Mouse (Mus musculus) intestine, embryonic 16.5 days (tissue): Measurements from ENCODE around the gene Cdh4. TPM values are rescaled to one million over a fixed set of nuclear protein-coding genes. Genes with fewer than 3 reads are reported as not detected.

ENCODE experiments used
- ATAC-seq: fragments of 200-750 bp; cut with Nextera tagmentation; 2 replicates; pipeline ENCODE4 v1.8.0; 2017; ENCODE audit warnings: moderate TSS enrichment, moderate library complexity
- H3K27ac ChIP-seq: fragments of 300-500 bp; sonication (generic); 2 replicates; pipeline ENCODE4 v1.5.1; 2014; ENCODE audit warnings: mild to moderate bottlenecking, low read length
- H3K27me3 ChIP-seq: fragments of 300-500 bp; sonication (generic); replicated peaks from 2 replicates; pipeline ENCODE4 v1.6.1; 2014; ENCODE audit warnings: low read length, control low read depth, mixed read lengths; ENCODE audit not compliant: control insufficient read depth, insufficient read depth
- H3K36me3 ChIP-seq: fragments of 300-500 bp; sonication (generic); 2 replicates; pipeline ENCODE4 v1.6.1; 2014; ENCODE audit warnings: low read length, control low read depth; ENCODE audit not compliant: control insufficient read depth, insufficient read depth
- H3K4me1 ChIP-seq: fragments of 300-500 bp; sonication (generic); 2 replicates; pipeline ENCODE4 v1.6.1; 2014; ENCODE audit warnings: low read length, control low read depth, mixed read lengths; ENCODE audit not compliant: control insufficient read depth, insufficient read depth
- H3K4me2 ChIP-seq: fragments of 300-500 bp; sonication (generic); 2 replicates; pipeline ENCODE4 v1.6.1; 2014; ENCODE audit warnings: low read depth, low read length, control low read depth
- H3K4me3 ChIP-seq: fragments of 300-500 bp; sonication (generic); 2 replicates; pipeline ENCODE4 v1.5.1; 2014; ENCODE audit warnings: mild to moderate bottlenecking, low read length
- H3K9ac ChIP-seq: fragments of 300-500 bp; sonication (generic); 2 replicates; pipeline ENCODE4 v1.6.1; 2014; ENCODE audit warnings: low read depth, low read length
- H3K9me3 ChIP-seq: fragments of 300-500 bp; sonication (generic); 2 replicates; pipeline ENCODE4 v1.6.1; 2016; ENCODE audit warnings: low read length, control low read depth; ENCODE audit not compliant: control insufficient read depth
- WGBS: fragments of 180-500 bp; shearing (Covaris S2); extraction: QIAGEN DNeasy Blood & Tissue Kit; methylation state at CpG from one replicate; pipeline ENCODE4 v1.1.7; 2014; 5-methylcytosine and 5-hydroxymethylcytosine counted together
- polyA plus RNA-seq: library from polyadenylated mRNA; unstranded; fragments of >200 nt; fragmentation: Nextera tagmentation; extraction: Ambion mirVana; gene quantifications from 2 replicates; pipeline ENCODE4 v1.2.1, GENCODE M21; 2015

Cdh4 gene
- polyA plus RNA-seq, 1 experiment from 2014 or later = 2.2 TPM

GRCm38 (mm10) chr2:179775999-179776705 is 333.9 kb downstream of the Cdh4 start:
- no peak overlapping the region for H3K4me3 ChIP-seq
- H3K4me1 ChIP-seq = 0 out of 2 replicates have a peak, but pooled peaks cover 2% of the 10 kb centered on the region
- 84% methylated on average over 10 of the region's 10 CpGs for WGBS

GRCm38 (mm10) chr2:179779266-179779665 is 337.0 kb downstream of the Cdh4 start:
- Histone ChIP-seq H3K4me3 (no peak overlapping the region), H3K9ac (no peak overlapping the region), H3K36me3 (no peaks in the 10 kb centered on the region), H3K4me1 (0 out of 2 replicates have a peak, but pooled peaks cover 2% of the 10 kb centered on the region), H3K4me2 (no peak overlapping the region), H3K27ac (no peak overlapping the region), H3K27me3 (no peaks in the 10 kb centered on the region), H3K9me3 (no peaks in the 10 kb centered on the region)
- WGBS = 70% methylated on average over 9 of the region's 9 CpGs
- no peak for ATAC-seq

More at GRCm38 (mm10) chr2:179775999-179776705, 333.9 kb downstream of the Cdh4 start:
- Histone ChIP-seq H3K27me3 (no peaks in the 10 kb centered on the region), H3K27ac (no peak overlapping the region), H3K36me3 (no peaks in the 10 kb centered on the region), H3K9ac (no peak overlapping the region), H3K9me3 (no peaks in the 10 kb centered on the region), H3K4me2 (no peak overlapping the region)
- no peak for ATAC-seq

GRCm38 (mm10) chr2:179780961-179781360 is 338.7 kb downstream of the Cdh4 start:
- no peaks in the 10 kb centered on the region for H3K4me1 ChIP-seq
- 42% methylated on average over 4 of the region's 4 CpGs for WGBS
- H3K4me2 ChIP-seq = no peak overlapping the region
- H3K9ac ChIP-seq = no peak overlapping the region
- no peak overlapping the region for H3K4me3 ChIP-seq
- no peaks in the 10 kb centered on the region for H3K36me3 ChIP-seq
- no peak for ATAC-seq
- H3K27me3 ChIP-seq = no peaks in the 10 kb centered on the region
- H3K27ac ChIP-seq = no peak overlapping the region
- no peaks in the 10 kb centered on the region for H3K9me3 ChIP-seq

GRCm38 (mm10) chr2:179787256-179787655 is 345.0 kb downstream of the Cdh4 start:
- Histone ChIP-seq H3K9ac (no peak overlapping the region), H3K27ac (no peak overlapping the region), H3K27me3 (no peaks in the 10 kb centered on the region), H3K4me3 (no peak overlapping the region), H3K9me3 (no peaks in the 10 kb centered on the region), H3K36me3 (no peaks in the 10 kb centered on the region), H3K4me2 (no peak overlapping the region), H3K4me1 (no peaks in the 10 kb centered on the region)
- ATAC-seq = no peak
- WGBS = 73% methylated on average over 18 of the region's 18 CpGs

- WGBS = 69% methylated on average over 5 of the region's 5 CpGs
- Histone ChIP-seq H3K4me3 (no peak overlapping the region), H3K4me2 (no peak overlapping the region), H3K27ac (no peak overlapping the region), H3K9ac (no peak overlapping the region), H3K36me3 (no peaks in the 10 kb centered on the region), H3K9me3 (no peaks in the 10 kb centered on the region), H3K27me3 (no peaks in the 10 kb centered on the region), H3K4me1 (no peaks in the 10 kb centered on the region)
- ATAC-seq = no peak
Observed at GRCm38 (mm10) chr2:179787797-179788196, 345.6 kb downstream of the Cdh4 start.

- ATAC-seq = no peak
- no peaks in the 10 kb centered on the region for H3K36me3 ChIP-seq
- no peaks in the 10 kb centered on the region for H3K27me3 ChIP-seq
- WGBS = 58% methylated on average over 3 of the region's 3 CpGs
- H3K9ac ChIP-seq = no peak overlapping the region
- no peak overlapping the region for H3K4me2 ChIP-seq
- no peaks in the 10 kb centered on the region for H3K9me3 ChIP-seq
- no peaks in the 10 kb centered on the region for H3K4me1 ChIP-seq
- H3K27ac ChIP-seq = no peak overlapping the region
- no peak overlapping the region for H3K4me3 ChIP-seq
Observed at GRCm38 (mm10) chr2:179790684-179791083, 348.5 kb downstream of the Cdh4 start.

- H3K4me1 ChIP-seq = no peaks in the 10 kb centered on the region
- ATAC-seq = no peak
- no peak overlapping the region for H3K27ac ChIP-seq
- H3K4me3 ChIP-seq = no peak overlapping the region
- no peak overlapping the region for H3K4me2 ChIP-seq
- 50% methylated on average over 13 of the region's 13 CpGs for WGBS
- H3K9me3 ChIP-seq = no peaks in the 10 kb centered on the region
- H3K9ac ChIP-seq = no peak overlapping the region
- H3K27me3 ChIP-seq = no peaks in the 10 kb centered on the region
- no peaks in the 10 kb centered on the region for H3K36me3 ChIP-seq
Observed at GRCm38 (mm10) chr2:179792426-179793133, 350.3 kb downstream of the Cdh4 start.

- no peak for ATAC-seq
- no peaks in the 10 kb centered on the region for H3K9me3 ChIP-seq
Observed at GRCm38 (mm10) chr2:179794354-179794753, 352.1 kb downstream of the Cdh4 start.

GRCm38 (mm10) chr2:179795452-179795851 is 353.2 kb downstream of the Cdh4 start:
- Histone ChIP-seq H3K9ac (no peak overlapping the region), H3K4me3 (no peak overlapping the region), H3K27ac (no peak overlapping the region), H3K27me3 (no peaks in the 10 kb centered on the region), H3K36me3 (no peaks in the 10 kb centered on the region), H3K4me2 (no peak overlapping the region), H3K9me3 (no peaks in the 10 kb centered on the region), H3K4me1 (no peaks in the 10 kb centered on the region)
- WGBS = 59% methylated on average over 12 of the region's 12 CpGs
- ATAC-seq = no peak

More at GRCm38 (mm10) chr2:179794354-179794753, 352.1 kb downstream of the Cdh4 start:
- Histone ChIP-seq H3K27me3 (no peaks in the 10 kb centered on the region), H3K4me2 (no peak overlapping the region), H3K4me3 (no peak overlapping the region), H3K4me1 (no peaks in the 10 kb centered on the region), H3K9ac (no peak overlapping the region), H3K36me3 (no peaks in the 10 kb centered on the region), H3K27ac (no peak overlapping the region)
- 35% methylated on average over 1 of the region's 1 CpGs for WGBS
